Mouse (Mus musculus): ENCODE data around the gene Cab39l.

DNA sequence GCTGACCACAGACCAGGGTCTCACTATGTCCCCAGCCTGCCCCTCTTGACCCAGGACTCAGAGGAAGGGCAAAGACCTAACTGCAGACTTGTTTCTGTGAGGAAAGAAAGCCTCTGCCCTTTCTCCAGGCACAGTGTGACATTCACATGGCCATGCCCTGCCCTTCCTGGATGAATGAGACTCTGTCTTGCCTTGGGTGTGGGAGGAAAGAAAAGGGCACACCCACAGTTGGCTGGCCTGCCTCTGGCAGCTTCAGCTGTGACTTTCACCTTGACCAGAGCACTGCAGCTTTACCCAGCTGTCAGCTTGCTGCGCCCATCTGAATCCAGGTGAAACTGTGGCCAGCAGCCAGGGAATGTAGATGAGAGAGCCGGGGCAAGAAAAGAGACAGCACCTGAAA, 110.1 kb downstream of the Cab39l start:
- TF ChIP-seq CTCF (IDR thresholded peaks at IDR 0.05; ENCODE audit: extremely low read depth, insufficient read length, insufficient replicate concordance, low read depth, low read length) (no peak), POLR2A (IDR thresholded peaks at IDR 0.05; ENCODE audit: low read depth, low read length) (no peak)
